Mouse (Mus musculus) ZHBTc4 (cell line): ENCODE results near the gene Col18a1.

Experiments
- DNase-seq: peaks from one replicate; pipeline ENCODE4 v3.0.0-alpha.2; 2011; ENCODE audit warnings: low read depth, low spot score

The Col18a1 gene

GRCm38 (mm10) chr10:77110843-77111242 lies 55.5 kb downstream of the Col18a1 start:
- DNase-seq: no peak

DNA sequence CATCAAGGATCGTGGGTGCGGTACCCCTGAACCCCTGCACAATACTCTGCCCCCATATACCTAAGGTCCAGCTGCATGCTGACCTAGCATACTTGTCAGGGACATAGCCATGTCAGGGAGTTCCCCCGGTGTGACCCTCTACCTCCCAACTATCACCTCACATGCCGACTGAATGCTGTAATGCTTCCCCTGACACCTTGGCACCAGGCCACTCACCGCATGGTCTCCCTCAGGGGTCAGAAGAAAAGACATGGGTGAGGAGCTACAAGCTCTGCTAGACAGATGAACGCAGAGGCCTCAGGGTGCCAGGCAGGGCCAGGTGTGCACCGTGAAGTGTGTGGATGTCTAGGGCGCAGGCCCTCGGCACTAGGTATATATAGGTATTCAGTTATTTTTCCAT lies 56.3 kb downstream of the Col18a1 start:
- DNase-seq: no peak

DNA sequence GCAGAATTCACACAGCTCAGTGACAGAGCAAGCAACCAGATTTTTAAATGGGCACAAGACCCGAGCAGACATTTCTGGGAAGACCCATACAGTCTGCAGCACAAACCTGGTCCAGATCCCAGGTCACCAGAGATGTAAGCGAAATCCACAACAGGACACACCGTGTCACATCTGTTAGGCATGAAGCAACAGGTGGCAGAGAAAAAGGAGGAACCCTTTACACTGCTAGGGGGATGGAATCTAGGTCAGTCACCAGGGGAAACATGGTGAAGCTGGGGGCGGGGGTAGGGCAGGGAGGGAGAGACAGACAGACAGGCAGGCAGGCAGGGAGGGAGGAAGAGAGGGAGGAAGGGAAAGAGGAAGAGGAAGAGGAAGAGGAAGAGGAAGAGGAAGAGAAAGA lies 58.2 kb downstream of the Col18a1 start:
- no peak for DNase-seq

- DNase-seq: no peak
Observed at GRCm38 (mm10) chr10:77104327-77104726, 62.0 kb downstream of the Col18a1 start.

DNA sequence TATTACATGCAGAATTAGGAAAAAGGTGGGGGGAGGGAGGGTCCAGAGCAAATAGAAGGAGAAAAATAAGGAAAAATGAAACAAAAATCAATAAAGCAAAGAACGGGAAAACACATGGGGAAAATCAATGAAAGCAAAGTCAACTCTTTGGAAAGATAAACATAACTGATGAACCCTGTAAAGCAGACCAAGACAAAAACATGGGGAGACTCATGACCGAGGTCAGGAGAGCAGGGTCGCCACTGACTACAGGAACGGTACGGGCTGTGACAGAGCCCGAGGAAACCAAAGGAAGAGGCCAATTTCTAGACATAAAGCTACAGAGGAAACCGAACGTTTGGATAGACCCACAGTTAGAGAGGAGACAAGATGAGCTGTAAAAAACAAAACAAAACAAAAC lies 62.7 kb downstream of the Col18a1 start:
- DNase-seq: no peak

DNA sequence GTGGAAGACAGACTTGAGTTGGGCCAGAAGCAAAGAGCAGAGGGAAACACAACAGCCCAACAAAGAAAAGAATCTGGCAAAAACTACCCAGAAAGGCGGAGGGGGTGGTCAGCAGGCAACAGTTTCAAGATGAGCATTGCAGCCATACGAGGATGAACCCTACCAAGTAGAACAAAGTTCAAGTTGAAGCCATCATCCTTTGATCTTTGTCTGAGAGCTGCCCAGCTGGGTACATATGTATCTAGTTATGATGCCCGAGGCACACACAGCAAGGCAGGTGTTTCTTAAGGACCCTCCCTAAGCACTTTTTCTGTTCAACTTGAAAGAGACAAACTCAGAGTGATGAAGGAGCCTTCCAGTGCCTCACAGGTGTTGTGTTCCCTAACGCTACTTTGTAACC lies 66.6 kb downstream of the Col18a1 start:
- no peak for DNase-seq

DNA sequence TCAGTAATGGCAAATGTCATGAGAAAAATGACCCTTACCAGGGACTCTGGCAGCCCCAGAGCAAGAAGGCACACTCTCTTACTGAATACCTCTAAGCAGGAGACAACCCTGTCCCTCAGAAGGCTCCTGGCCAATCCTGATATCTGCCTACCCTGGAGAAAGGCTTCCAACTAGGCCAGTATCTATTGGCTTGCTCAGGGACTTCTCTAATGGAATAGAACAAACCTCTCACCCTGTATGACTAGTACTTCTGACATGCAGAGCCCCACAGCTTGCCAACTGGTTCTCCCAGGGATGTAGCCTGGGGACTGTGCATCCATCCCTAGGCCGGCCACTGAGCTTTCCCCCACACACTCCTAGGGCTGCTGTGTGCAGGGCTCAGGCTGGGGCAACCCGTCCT lies 67.7 kb downstream of the Col18a1 start:
- DNase-seq: no peak

GRCm38 (mm10) chr10:77097890-77098200 lies 68.5 kb downstream of the Col18a1 start:
- DNase-seq: no peak

DNA sequence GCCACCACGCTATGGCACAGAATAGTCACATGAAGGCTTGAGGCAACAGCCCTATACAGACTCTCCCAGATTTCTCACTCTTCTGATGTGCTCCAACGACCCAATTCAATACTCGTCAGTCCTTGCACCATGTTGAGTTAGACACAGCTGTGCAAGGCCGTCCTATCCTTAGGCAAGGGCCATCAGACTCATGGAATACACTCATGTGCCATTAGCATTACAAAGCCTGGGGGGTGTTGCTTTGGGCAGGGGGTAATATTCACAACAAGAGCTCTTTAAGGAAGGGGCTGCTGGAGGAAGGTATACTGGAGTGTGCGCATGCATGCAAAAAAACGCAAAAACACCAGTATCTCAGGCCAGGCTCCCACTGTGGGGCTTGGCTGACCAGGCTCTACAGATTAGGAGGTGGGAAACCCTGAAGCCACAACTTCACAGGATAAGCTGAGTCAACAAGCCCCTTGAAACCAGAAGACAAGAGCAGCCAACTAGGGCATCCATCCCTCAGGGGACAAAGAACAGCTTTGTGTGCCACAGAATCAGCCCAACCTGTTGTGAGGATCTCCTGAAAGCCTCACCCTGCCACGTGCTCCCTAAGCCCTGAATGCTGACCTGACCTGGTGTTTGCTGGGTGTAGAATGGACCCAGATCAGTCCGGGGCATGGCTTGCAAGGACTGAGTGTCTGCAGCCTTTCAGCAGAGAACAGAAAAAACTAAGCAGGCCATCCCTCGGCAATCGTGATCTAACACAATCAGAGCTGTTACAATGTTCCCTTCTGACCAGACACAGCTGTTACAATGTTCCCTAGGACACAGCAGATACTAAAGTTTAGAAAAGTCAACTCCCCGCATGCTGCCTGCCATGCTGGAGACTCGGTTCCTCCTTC lies 69.1 kb downstream of the Col18a1 start:
- peak; percentile 68 for DNase-seq

DNA sequence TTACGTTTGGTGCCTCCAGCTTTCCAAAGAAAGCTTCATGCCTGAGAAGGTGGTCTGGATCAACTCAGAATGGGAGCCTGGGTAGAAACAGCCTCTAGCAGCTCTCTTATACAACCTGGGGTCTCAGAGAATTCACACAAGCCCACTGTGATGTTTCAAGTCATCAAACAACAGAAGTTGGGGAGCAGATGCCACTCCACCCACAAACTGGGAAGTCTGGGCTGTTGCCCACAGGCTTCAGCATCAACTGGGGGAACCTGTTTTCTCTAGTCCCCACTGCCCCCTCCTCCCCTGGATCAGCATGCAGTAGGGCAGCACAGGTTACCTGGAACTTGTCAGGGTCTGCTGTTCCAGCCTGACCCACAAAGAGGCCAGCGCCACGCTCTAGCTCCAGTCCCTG lies 70.7 kb downstream of the Col18a1 start:
- no peak for DNase-seq

- no peak for DNase-seq
Observed at GRCm38 (mm10) chr10:77093817-77094216, 72.5 kb downstream of the Col18a1 start.

DNA sequence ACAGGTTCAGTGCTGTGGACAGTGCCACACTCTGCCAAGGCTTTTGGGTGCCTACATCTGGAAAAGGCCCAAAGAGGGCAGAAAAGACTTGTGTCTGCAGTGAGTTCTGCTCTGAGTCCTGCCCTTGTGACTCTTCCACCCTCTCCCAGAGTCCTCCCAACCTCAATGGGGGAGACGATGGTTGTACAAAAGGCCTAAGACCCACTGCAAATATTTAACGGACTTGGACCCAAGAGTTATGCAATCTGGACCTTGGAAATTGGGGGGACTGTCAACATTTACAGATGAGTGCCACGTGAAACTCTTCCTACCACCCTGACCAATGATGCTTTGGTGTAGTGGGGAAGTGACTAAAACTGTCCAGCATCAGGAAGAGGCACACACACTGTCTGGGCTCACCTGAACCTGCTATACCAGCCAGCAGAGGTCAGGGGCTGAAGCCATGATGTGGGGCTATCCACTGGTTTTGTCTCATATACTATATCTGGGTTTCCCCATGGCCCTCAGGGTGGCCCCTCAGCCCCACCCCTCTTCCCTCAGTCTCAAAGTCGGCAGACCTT lies 74.7 kb downstream of the Col18a1 start:
- DNase-seq: no peak

DNA sequence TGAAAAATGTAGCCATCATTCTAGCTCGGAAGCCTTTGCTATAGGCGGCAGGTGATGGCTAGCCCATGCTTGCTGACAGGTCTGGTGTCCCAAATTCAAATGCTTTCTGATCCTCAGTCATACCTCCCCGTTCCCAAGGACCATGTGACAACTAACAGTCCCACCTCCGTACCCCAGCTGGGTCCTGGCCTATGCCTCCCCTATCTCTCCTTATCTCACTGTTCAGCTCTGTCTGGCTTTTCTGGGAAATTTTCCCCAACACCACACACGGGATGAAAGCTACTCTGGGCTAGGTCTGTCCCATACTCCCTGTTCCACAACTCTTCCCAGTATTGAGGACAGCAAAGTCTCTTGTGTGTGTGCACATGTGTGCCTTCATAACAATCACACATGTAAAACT lies 76.3 kb downstream of the Col18a1 start:
- DNase-seq: no peak

- peak; percentile 23 for DNase-seq
Observed at GRCm38 (mm10) chr10:77089336-77089735, 77.0 kb downstream of the Col18a1 start.

DNA sequence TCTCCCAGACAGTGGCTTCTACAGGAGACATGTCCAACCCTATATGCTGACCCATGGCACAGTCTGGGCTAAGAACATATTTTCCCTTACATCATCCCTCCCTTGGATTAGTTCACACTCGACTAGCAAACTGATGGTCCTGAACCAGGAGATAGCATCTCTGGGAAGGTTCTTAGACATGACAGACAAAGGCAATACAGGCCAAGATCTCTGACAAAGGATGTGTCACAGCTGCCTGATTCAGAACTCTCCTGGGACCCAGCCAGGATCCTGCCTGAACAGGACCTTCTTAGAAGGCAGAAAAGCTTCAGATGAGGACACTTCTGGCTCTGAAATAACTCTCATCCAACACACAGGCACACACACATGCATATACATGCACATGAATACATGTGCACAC lies 81.8 kb downstream of the Col18a1 start:
- DNase-seq: no peak

GRCm38 (mm10) chr10:77082921-77083320 lies 83.4 kb downstream of the Col18a1 start:
- no peak for DNase-seq

DNA sequence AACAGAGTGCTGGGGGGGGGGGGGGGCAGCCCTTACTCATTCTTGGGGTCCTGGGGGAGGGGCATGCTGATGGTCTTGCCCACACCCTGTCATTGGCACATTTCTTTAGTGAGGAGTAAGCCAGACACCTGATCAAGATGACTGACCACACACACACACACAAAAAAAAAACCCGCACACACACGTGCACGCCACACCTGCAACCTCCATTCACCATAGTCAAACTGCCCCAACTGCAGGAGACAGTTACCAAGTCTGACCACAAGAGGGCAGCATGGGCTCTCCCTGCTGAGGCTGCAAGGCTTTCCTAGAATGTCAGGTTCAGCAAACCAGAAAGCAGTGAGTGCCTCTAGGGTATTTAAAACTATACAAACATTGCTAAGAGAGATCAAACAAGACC lies 83.9 kb downstream of the Col18a1 start:
- peak; percentile 87 for DNase-seq

GRCm38 (mm10) chr10:77078961-77079360 lies 87.4 kb downstream of the Col18a1 start:
- DNase-seq: no peak

DNA sequence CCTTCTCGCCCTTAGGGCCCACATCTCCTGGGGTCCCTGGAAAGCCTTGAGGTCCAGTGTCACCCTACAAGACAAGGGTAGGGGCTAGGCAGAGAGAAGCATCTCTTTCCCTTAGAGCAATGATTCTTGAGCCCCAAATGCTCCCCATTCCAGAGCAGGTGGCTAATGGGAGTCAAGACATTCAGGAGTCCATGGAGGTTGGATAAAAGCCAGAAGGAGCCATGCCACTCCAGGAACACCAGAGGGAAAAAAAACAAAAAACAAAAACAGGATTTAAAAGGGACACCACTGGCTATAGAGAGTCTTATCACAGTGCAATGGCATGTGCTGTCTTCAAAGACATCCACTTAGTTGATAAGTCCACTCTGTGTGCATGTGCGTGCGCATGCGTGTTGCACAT lies 87.9 kb downstream of the Col18a1 start:
- no peak for DNase-seq

GRCm38 (mm10) chr10:77074276-77074974 lies 91.9 kb downstream of the Col18a1 start:
- no peak for DNase-seq

DNA sequence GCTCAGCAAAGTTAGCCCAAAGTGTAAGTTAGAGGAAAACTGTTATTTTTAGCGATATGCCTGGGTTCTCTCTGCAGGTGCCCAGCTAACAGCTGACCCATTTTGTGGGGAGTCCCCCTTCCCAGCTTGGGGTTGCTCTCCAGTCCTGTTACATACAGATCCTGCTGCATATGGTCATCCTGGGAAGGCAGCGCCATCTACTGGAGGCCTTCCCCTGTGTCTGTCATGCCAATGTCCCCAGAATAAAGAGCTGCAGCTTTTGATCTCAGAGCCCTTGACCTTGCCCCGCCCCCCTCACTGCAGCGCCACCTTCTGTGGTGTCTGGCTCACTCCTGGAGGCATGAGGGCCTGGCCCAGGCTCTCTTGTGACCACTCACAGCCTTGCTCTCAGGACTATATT lies 96.3 kb downstream of the Col18a1 start:
- peak; percentile 89 for DNase-seq

DNA sequence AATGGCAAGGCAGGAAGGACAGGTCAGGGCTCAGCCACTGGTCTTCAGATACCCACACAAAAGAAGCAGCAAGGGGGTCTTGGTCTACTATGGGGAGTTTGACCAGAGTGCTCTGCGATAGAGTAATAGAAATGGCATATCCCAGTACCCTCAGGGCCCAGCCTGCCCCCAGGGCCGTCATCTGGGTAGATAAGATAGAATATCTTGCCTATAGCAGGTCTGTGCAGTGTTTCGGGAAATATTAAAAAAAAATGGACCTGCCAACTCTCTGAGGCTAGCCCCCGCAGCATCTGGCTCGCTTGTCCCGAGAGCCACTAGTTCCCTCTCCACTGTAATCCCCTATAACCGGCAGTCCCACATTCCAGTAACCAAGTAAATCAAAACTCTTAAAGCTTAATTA lies 97.9 kb downstream of the Col18a1 start:
- DNase-seq: no peak

DNA sequence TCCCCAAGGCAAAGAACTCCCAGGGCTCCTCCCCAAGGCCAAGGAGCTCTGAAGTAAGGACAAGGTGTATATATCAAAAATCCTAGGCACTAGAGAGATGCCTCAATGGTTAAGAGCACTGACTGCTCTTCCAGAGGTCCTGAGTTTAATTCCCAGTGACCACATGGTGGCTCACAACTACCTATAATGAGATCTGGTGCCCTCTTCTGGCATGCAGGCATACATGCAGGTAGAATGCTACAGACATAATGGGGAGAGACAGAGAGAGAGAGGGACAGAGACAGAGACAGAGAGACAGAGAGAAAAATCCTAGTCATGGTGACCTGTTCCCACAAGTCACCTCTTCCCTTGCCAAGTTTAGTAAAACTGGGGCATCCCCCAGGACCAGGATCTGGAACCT lies 101.7 kb downstream of the Col18a1 start:
- DNase-seq: peak; percentile 45
